Mouse (Mus musculus): ENCODE measurements at regions not wholly inside any gene's neighbourhood (a gene's known extent, or its start where the extent isn't known, plus 50 kb on each side); places are given as distances from the start of the nearest gene placed in this dataset.

DNA sequence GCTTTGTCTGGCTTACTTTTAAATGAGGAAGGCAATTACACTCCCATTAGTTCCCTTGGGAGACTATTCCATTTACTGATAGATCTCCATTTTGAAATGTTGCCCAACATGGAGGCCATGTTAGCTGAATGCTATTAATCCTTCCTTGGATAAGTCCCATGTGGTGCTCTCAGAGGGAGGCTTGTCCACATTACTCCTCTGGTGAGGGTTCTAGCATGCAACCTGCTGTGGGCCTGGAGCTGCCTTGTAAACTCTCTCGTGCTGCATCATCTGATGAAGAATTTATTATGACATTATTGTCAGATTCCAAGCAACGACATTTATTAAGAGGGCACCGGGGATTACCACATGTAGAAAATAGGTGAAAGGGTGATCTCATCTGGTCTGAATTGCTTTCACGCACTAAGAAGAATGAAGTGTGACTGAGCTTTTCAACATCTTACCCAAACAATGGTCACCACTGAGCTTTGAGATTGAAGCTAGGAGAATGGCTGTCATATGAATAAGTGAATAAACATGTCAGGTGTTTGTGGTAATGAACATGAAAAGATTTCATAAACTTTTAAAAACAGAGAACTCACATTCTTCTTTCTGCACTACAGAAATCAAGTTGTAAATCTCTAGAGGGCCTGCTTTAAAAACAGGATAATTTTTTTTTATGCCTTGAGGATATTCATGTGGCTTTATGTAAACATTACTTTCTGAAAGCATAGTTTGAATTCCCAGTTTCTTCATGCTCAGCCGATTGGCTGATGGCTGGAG is 495.3 kb downstream of the Ttll7 start:
- no peaks in the 10 kb centered on the region for H3K36me3 ChIP-seq (ENCODE audit: control insufficient read depth, insufficient read depth, low read length)
- H3K27ac ChIP-seq (ENCODE audit: low read depth, low read length) = no peak overlapping the region
- H3K9ac ChIP-seq (ENCODE audit: low read depth, low read length) = no peak overlapping the region
- ATAC-seq (ENCODE audit: low FRiP score) = no peak
- no peaks in the 10 kb centered on the region for H3K9me3 ChIP-seq (ENCODE audit: control insufficient read depth, low read length)
- H3K4me3 ChIP-seq (ENCODE audit: low read depth, low read length) = no peak overlapping the region
- peak; percentile 4 for DNase-seq (ENCODE audit: low spot score)
- H3K4me1 ChIP-seq (replicated peaks; ENCODE audit: control insufficient read depth, insufficient read depth, low read length) = no peaks in the 10 kb centered on the region
- H3K27me3 ChIP-seq (ENCODE audit: control insufficient read depth, insufficient read depth, low read length) = no peaks in the 10 kb centered on the region
- 54% methylated on average over 5 of the region's 5 CpGs for WGBS
- no peak overlapping the region for H3K4me2 ChIP-seq (replicated peaks; ENCODE audit: low read depth, low read length)

DNA sequence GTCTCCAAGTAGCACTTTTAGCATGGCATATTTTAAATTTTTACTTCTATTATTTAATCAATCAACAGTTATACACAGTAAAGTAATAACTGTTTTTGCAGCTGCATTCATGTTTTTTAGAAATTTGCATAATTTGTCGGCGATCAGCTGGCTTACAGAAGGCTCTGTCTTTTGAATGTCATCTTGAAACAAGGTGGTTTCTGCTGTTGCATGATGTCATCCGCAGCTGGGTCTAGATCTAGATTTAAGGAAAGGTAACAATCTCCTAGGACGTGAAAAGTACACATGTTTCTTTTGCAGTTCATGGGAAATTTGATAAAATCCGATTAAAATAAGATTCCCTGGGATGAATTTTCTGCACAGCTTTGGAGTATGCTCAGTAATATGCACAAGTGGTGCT is 534.9 kb downstream of the Ttll7 start:
- WGBS = 81% methylated on average over 5 of the region's 5 CpGs
- Histone ChIP-seq H3K4me3 (ENCODE audit: low read depth, low read length) (no peak overlapping the region), H3K27ac (ENCODE audit: low read depth, low read length) (no peak overlapping the region), H3K36me3 (ENCODE audit: control insufficient read depth, insufficient read depth, low read length) (no peaks in the 10 kb centered on the region), H3K9me3 (ENCODE audit: control insufficient read depth, low read length) (no peaks in the 10 kb centered on the region), H3K9ac (ENCODE audit: low read depth, low read length) (no peak overlapping the region), H3K27me3 (ENCODE audit: control insufficient read depth, insufficient read depth, low read length) (no peaks in the 10 kb centered on the region), H3K4me2 (replicated peaks; ENCODE audit: low read depth, low read length) (no peak overlapping the region), H3K4me1 (replicated peaks; ENCODE audit: control insufficient read depth, insufficient read depth, low read length) (no peaks in the 10 kb centered on the region)
- ATAC-seq (ENCODE audit: low FRiP score) (no peak), DNase-seq (ENCODE audit: low spot score) (no peak)

- no peaks in the 10 kb centered on the region for H3K4me1 ChIP-seq (replicated peaks; ENCODE audit: control insufficient read depth, insufficient read depth, low read length)
- 39% methylated on average over 8 of the region's 8 CpGs for WGBS
- DNase-seq (ENCODE audit: low spot score) = peak; percentile 21
- H3K9ac ChIP-seq (ENCODE audit: low read depth, low read length) = no peak overlapping the region
- no peaks in the 10 kb centered on the region for H3K9me3 ChIP-seq (ENCODE audit: control insufficient read depth, low read length)
- ATAC-seq (ENCODE audit: low FRiP score) = peak; percentile 54
- no peaks in the 10 kb centered on the region for H3K27me3 ChIP-seq (ENCODE audit: control insufficient read depth, insufficient read depth, low read length)
- no peak overlapping the region for H3K4me3 ChIP-seq (ENCODE audit: low read depth, low read length)
- no peaks in the 10 kb centered on the region for H3K36me3 ChIP-seq (ENCODE audit: control insufficient read depth, insufficient read depth, low read length)
- no peak overlapping the region for H3K4me2 ChIP-seq (replicated peaks; ENCODE audit: low read depth, low read length)
- H3K27ac ChIP-seq (ENCODE audit: low read depth, low read length) = no peak overlapping the region
These were observed 546.1 kb downstream of the Ttll7 start for GRCm38 (mm10) chr3:147398298-147398697.

- H3K9ac ChIP-seq (ENCODE audit: low read depth, low read length) = no peak overlapping the region
- ATAC-seq (ENCODE audit: low FRiP score) = no peak
- WGBS = 91% methylated on average over 4 of the region's 4 CpGs
- no peaks in the 10 kb centered on the region for H3K9me3 ChIP-seq (ENCODE audit: control insufficient read depth, low read length)
- no peak overlapping the region for H3K4me2 ChIP-seq (replicated peaks; ENCODE audit: low read depth, low read length)
- no peak overlapping the region for H3K4me3 ChIP-seq (ENCODE audit: low read depth, low read length)
- no peak for DNase-seq (ENCODE audit: low spot score)
- H3K36me3 ChIP-seq (ENCODE audit: control insufficient read depth, insufficient read depth, low read length) = no peaks in the 10 kb centered on the region
- H3K4me1 ChIP-seq (replicated peaks; ENCODE audit: control insufficient read depth, insufficient read depth, low read length) = no peaks in the 10 kb centered on the region
- H3K27ac ChIP-seq (ENCODE audit: low read depth, low read length) = no peak overlapping the region
- no peaks in the 10 kb centered on the region for H3K27me3 ChIP-seq (ENCODE audit: control insufficient read depth, insufficient read depth, low read length)
These were observed 560.1 kb downstream of the Ttll7 start for GRCm38 (mm10) chr3:147412274-147412673.

DNA sequence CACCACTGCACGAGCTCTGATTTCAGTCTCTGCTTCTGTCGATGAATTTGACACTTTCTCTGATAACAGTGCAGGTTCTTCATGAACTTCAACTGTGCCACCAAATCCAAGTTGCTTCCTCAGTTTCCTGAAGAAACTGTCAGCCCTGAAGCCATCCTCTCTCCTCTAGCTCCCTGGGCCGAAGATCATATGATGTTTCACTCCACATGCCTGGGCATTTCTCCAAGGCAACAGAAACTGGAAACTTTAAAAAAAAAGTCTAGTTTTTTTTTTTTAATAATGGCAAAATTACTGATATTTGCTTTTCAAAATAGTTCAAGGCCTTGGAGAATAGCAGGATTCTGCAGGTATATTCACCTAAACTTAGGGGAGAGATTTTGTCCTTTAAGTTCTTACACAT is 564.8 kb downstream of the Ttll7 start:
- H3K9me3 ChIP-seq (ENCODE audit: control insufficient read depth, low read length) = no peaks in the 10 kb centered on the region

GRCm38 (mm10) chr3:147419129-147419528 is 567.0 kb downstream of the Ttll7 start:
- no peak overlapping the region for H3K4me2 ChIP-seq (replicated peaks; ENCODE audit: low read depth, low read length)
- DNase-seq (ENCODE audit: low spot score) (no peak), ATAC-seq (ENCODE audit: low FRiP score) (no peak)

More for the DNA sequence above, 564.8 kb downstream of the Ttll7 start:
- Histone ChIP-seq H3K36me3 (ENCODE audit: control insufficient read depth, insufficient read depth, low read length) (no peaks in the 10 kb centered on the region), H3K4me3 (ENCODE audit: low read depth, low read length) (no peak overlapping the region), H3K4me2 (replicated peaks; ENCODE audit: low read depth, low read length) (no peak overlapping the region), H3K9ac (ENCODE audit: low read depth, low read length) (no peak overlapping the region), H3K27me3 (ENCODE audit: control insufficient read depth, insufficient read depth, low read length) (no peaks in the 10 kb centered on the region), H3K27ac (ENCODE audit: low read depth, low read length) (no peak overlapping the region), H3K4me1 (replicated peaks; ENCODE audit: control insufficient read depth, insufficient read depth, low read length) (no peaks in the 10 kb centered on the region)
- DNase-seq (ENCODE audit: low spot score) = no peak
- WGBS = 66% methylated on average over 3 of the region's 3 CpGs
- ATAC-seq (ENCODE audit: low FRiP score) = no peak

GRCm38 (mm10) chr3:147422196-147422595 is 570.0 kb downstream of the Ttll7 start:
- Histone ChIP-seq H3K9me3 (ENCODE audit: control insufficient read depth, low read length) (no peaks in the 10 kb centered on the region), H3K4me3 (ENCODE audit: low read depth, low read length) (no peak overlapping the region), H3K4me1 (replicated peaks; ENCODE audit: control insufficient read depth, insufficient read depth, low read length) (0 out of 2 replicates have a peak, but pooled peaks cover 2% of the 10 kb centered on the region), H3K36me3 (ENCODE audit: control insufficient read depth, insufficient read depth, low read length) (no peaks in the 10 kb centered on the region), H3K27me3 (ENCODE audit: control insufficient read depth, insufficient read depth, low read length) (no peaks in the 10 kb centered on the region), H3K27ac (ENCODE audit: low read depth, low read length) (no peak overlapping the region), H3K9ac (ENCODE audit: low read depth, low read length) (no peak overlapping the region), H3K4me2 (replicated peaks; ENCODE audit: low read depth, low read length) (no peak overlapping the region)
- WGBS = 82% methylated on average over 5 of the region's 5 CpGs
- no peak for ATAC-seq (ENCODE audit: low FRiP score)
- DNase-seq (ENCODE audit: low spot score) = no peak

More at GRCm38 (mm10) chr3:147419129-147419528, 567.0 kb downstream of the Ttll7 start:
- Histone ChIP-seq H3K36me3 (ENCODE audit: control insufficient read depth, insufficient read depth, low read length) (no peaks in the 10 kb centered on the region), H3K4me3 (ENCODE audit: low read depth, low read length) (no peak overlapping the region), H3K27me3 (ENCODE audit: control insufficient read depth, insufficient read depth, low read length) (no peaks in the 10 kb centered on the region), H3K4me1 (replicated peaks; ENCODE audit: control insufficient read depth, insufficient read depth, low read length) (0 out of 2 replicates have a peak, but pooled peaks cover under 1% of the 10 kb centered on the region), H3K27ac (ENCODE audit: low read depth, low read length) (no peak overlapping the region), H3K9ac (ENCODE audit: low read depth, low read length) (no peak overlapping the region), H3K9me3 (ENCODE audit: control insufficient read depth, low read length) (no peaks in the 10 kb centered on the region)
- 42% methylated on average over 3 of the region's 3 CpGs for WGBS

- ATAC-seq (ENCODE audit: low FRiP score) (peak; percentile 80), DNase-seq (ENCODE audit: low spot score) (peak; percentile 51)
- WGBS = 35% methylated on average over 2 of the region's 2 CpGs
- Histone ChIP-seq H3K27me3 (ENCODE audit: control insufficient read depth, insufficient read depth, low read length) (no peaks in the 10 kb centered on the region), H3K4me3 (ENCODE audit: low read depth, low read length) (no peak overlapping the region), H3K27ac (ENCODE audit: low read depth, low read length) (no peak overlapping the region), H3K9me3 (ENCODE audit: control insufficient read depth, low read length) (no peaks in the 10 kb centered on the region), H3K4me1 (replicated peaks; ENCODE audit: control insufficient read depth, insufficient read depth, low read length) (0 out of 2 replicates have a peak, but pooled peaks cover 2% of the 10 kb centered on the region), H3K36me3 (ENCODE audit: control insufficient read depth, insufficient read depth, low read length) (no peaks in the 10 kb centered on the region), H3K9ac (ENCODE audit: low read depth, low read length) (no peak overlapping the region), H3K4me2 (replicated peaks; ENCODE audit: low read depth, low read length) (no peak overlapping the region)
These were observed 571.9 kb downstream of the Ttll7 start for GRCm38 (mm10) chr3:147423895-147424575.

DNA sequence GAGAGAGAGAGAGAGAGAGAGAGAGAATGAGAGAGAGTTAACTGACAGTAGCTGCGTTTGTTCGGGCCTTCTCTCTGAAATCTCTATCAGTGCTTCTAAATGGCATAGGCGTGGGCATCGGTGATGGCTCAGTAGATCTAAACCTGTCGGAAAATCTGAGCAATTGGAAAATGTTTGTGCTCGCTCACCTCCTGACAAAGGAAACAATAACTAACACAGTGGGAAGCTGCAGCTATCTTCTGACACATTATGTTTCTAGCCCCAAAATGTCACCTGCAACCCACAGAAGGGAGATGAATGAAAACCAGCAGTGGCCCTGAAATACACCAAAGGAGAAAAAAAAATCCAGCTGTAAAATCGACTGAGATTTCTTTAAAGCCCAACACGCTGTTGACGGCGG is 576.7 kb downstream of the Ttll7 start:
- H3K4me2 ChIP-seq (replicated peaks; ENCODE audit: low read depth, low read length) = no peak overlapping the region
- H3K36me3 ChIP-seq (ENCODE audit: control insufficient read depth, insufficient read depth, low read length) = no peaks in the 10 kb centered on the region
- DNase-seq (ENCODE audit: low spot score) = no peak
- no peak overlapping the region for H3K4me3 ChIP-seq (ENCODE audit: low read depth, low read length)
- 44% methylated on average over 10 of the region's 10 CpGs for WGBS
- no peaks in the 10 kb centered on the region for H3K9me3 ChIP-seq (ENCODE audit: control insufficient read depth, low read length)
- no peaks in the 10 kb centered on the region for H3K27me3 ChIP-seq (ENCODE audit: control insufficient read depth, insufficient read depth, low read length)
- no peak overlapping the region for H3K9ac ChIP-seq (ENCODE audit: low read depth, low read length)
- no peak overlapping the region for H3K27ac ChIP-seq (ENCODE audit: low read depth, low read length)
- ATAC-seq (ENCODE audit: low FRiP score) = no peak
- 0 out of 2 replicates have a peak, but pooled peaks cover 2% of the 10 kb centered on the region for H3K4me1 ChIP-seq (replicated peaks; ENCODE audit: control insufficient read depth, insufficient read depth, low read length)
